In genomic region chr12:105034130-105034769, GRCm38 (mm10) we compare ENCODE assay signal across 8 mouse cellular contexts. TPM values are rescaled to one million over a fixed set of nuclear protein-coding genes. Genes with fewer than 3 reads are reported as not detected.
DNase-seq lines count a peak whose midpoint lies in the region; ATAC-seq and TF ChIP-seq lines count a peak whose summit lies in the region.

No protein-coding gene starts in this region.

- H3K27ac ChIP-seq in kidney, embryonic 16.5 days (ENCODE audit: low read length) = no peak overlapping the region
- no peak overlapping the region for H3K27ac ChIP-seq in limb, embryonic 15.5 days
- no peak overlapping the region for H3K27ac ChIP-seq in small intestine, adult 2 months (ENCODE audit: insufficient read depth, low read depth, low read length)

- ATAC-seq in kidney, embryonic 16.5 days (ENCODE audit: low FRiP score, low TSS enrichment) = no peak
- ATAC-seq in erythroid progenitor cell, adult 5-6 weeks (replicated peaks; ENCODE audit: low FRiP score, poor library complexity, severe bottlenecking) = peak; percentile 53
- no peak for ATAC-seq in limb, embryonic 15.5 days (ENCODE audit: insufficient number of reproducible peaks, low FRiP score, low TSS enrichment, low read depth)
- no peak for ATAC-seq in CD4-positive, CD25-positive, alpha-beta regulatory T cell, adult 4 months

- H3K4me3 ChIP-seq in kidney, embryonic 16.5 days (ENCODE audit: low read length) = peak overlapping the region; percentile 94
- peak overlapping the region; percentile 89; the same call in 1 of the 2 replicates for H3K4me3 ChIP-seq in limb, embryonic 15.5 days
- 0 out of 2 replicates have a peak overlapping the region, but pooled peaks have one; percentile 3 for H3K4me3 ChIP-seq in small intestine, adult 2 months (ENCODE audit: low read depth, low read length)

- TF ChIP-seq POLR2A in small intestine, adult 2 months (IDR thresholded peaks at IDR 0.05; ENCODE audit: low read depth, low read length) = no peak

- no peak for DNase-seq in kidney, adult 8-10 months
- no peak for DNase-seq in left cerebral cortex, adult 11 months (ENCODE audit: low spot score)
- DNase-seq in layer of hippocampus, postnatal 25 days (ENCODE audit: extremely low spot score in 1 of 2, low spot score in 1 of 2) = no peak

- TF ChIP-seq CTCF in small intestine, adult 2 months (IDR thresholded peaks at IDR 0.05; ENCODE audit: extremely low read depth, insufficient read length, insufficient replicate concordance, low read depth, low read length) = no peak

- H3K27me3 ChIP-seq in kidney, embryonic 16.5 days (ENCODE audit: insufficient read depth, low read length) = no peaks in the 10 kb centered on the region
- H3K27me3 ChIP-seq in limb, embryonic 15.5 days = no peaks in the 10 kb centered on the region
- no peaks in the 10 kb centered on the region for H3K27me3 ChIP-seq in small intestine, adult 2 months (ENCODE audit: control insufficient read depth, insufficient read depth, low read length)

- H3K36me3 ChIP-seq in kidney, embryonic 16.5 days (ENCODE audit: insufficient read depth, low read length) = peaks cover 12% of the 10 kb centered on the region; the same call in 1 of the 2 replicates
- H3K36me3 ChIP-seq in limb, embryonic 15.5 days = peaks cover 18% of the 10 kb centered on the region
- H3K36me3 ChIP-seq in small intestine, adult 2 months (ENCODE audit: control insufficient read depth, insufficient read depth, low read length) = peaks cover 4% of the 10 kb centered on the region; the same call in 1 of the 2 replicates

- peak overlapping the region; percentile 69 for H3K4me2 ChIP-seq in kidney, embryonic 16.5 days (replicated peaks; ENCODE audit: low read depth, low read length)
- peak overlapping the region; percentile 84; the same call in 1 of the 2 replicates for H3K4me2 ChIP-seq in limb, embryonic 15.5 days

- peaks cover 31% of the 10 kb centered on the region for H3K4me1 ChIP-seq in kidney, embryonic 16.5 days (ENCODE audit: insufficient read depth, low read length)
- H3K4me1 ChIP-seq in limb, embryonic 15.5 days = peaks cover 34% of the 10 kb centered on the region
- H3K4me1 ChIP-seq in small intestine, adult 2 months (ENCODE audit: control insufficient read depth, insufficient read depth, insufficient read length, low read length) = peaks cover 32% of the 10 kb centered on the region

- no peaks in the 10 kb centered on the region for H3K9me3 ChIP-seq in kidney, embryonic 16.5 days (ENCODE audit: low read length)
- no peaks in the 10 kb centered on the region for H3K9me3 ChIP-seq in limb, embryonic 15.5 days

- 72% methylated on average over 14 of the region's 14 CpGs for WGBS in kidney, embryonic 16.5 days
- 75% methylated on average over 14 of the region's 14 CpGs for WGBS in limb, embryonic 15.5 days
- 48% methylated on average over 14 of the region's 14 CpGs for WGBS in small intestine, adult 2 months

- H3K9ac ChIP-seq in kidney, embryonic 16.5 days (replicated peaks; ENCODE audit: low read length) = 0 out of 2 replicates have a peak overlapping the region, but pooled peaks have one; percentile 74
- H3K9ac ChIP-seq in limb, embryonic 15.5 days = peak overlapping the region; percentile 75; the same call in 1 of the 2 replicates

RNA-seq across cellular contexts. Expression of gene Glrx5, which starts 1.8 kb away (rescaled TPM):
- polyA plus RNA-seq in kidney, embryonic 16.5 days (2015; fragmentation: Nextera tagmentation; extraction: Ambion mirVana) = 162 and 174 TPM in 2 replicates
- 285 and 316 TPM in 2 replicates for total RNA-seq in erythroid progenitor cell, adult 5-6 weeks (2015; ENCODE audit: low replicate concordance)
- total RNA-seq in erythroid progenitor cell, adult 5-6 weeks (2017; ENCODE audit: low replicate concordance) = 129 and 154 TPM in 2 replicates
- 129 and 134 TPM in 2 replicates for polyA plus RNA-seq in limb, embryonic 15.5 days (2015; fragmentation: Nextera tagmentation; extraction: Ambion mirVana)
- polyA plus RNA-seq in small intestine, adult 2 months (2012; rRNA removed) = 74.3 and 82.0 TPM in 2 replicates
- polyA plus RNA-seq in CD4-positive, CD25-positive, alpha-beta regulatory T cell, adult 4 months (2017; shearing (Covaris generic)) = 1 to 10 TPM; 3.3 to 8.5 TPM
- total RNA-seq in layer of hippocampus, postnatal 25 days (2021) = 10 to 100 TPM; 54.8 to 57.2 TPM

RNA-seq across cellular contexts. Expression of gene Syne3, which starts 24.6 kb away (rescaled TPM):
- 0.51 and 1.1 TPM in 2 replicates for polyA plus RNA-seq in kidney, embryonic 16.5 days (2015; fragmentation: Nextera tagmentation; extraction: Ambion mirVana)
- total RNA-seq in erythroid progenitor cell, adult 5-6 weeks (2015; ENCODE audit: low replicate concordance) = 19.7 and 20.9 TPM in 2 replicates
- 29.5 and 46.1 TPM in 2 replicates for total RNA-seq in erythroid progenitor cell, adult 5-6 weeks (2017; ENCODE audit: low replicate concordance)
- 3.3 and 4.0 TPM in 2 replicates for polyA plus RNA-seq in limb, embryonic 15.5 days (2015; fragmentation: Nextera tagmentation; extraction: Ambion mirVana)
- 0.88 and 1.3 TPM in 2 replicates for polyA plus RNA-seq in small intestine, adult 2 months (2012; rRNA removed)
- 1 to 10 TPM; 1.6 to 5.5 TPM for polyA plus RNA-seq in CD4-positive, CD25-positive, alpha-beta regulatory T cell, adult 4 months (2017; shearing (Covaris generic))
- 1 to 10 TPM; 1.2 to 1.3 TPM for total RNA-seq in layer of hippocampus, postnatal 25 days (2021)

Comparison
In these comparisons a context has a peak if more than half of its experiments do, and no peak if none do; other contexts are left out.
1. H3K4me3 ChIP-seq: peak in every context shown above with its lines; median percentile 94 in kidney, embryonic 16.5 days; 89 in limb, embryonic 15.5 days; 3 in small intestine, adult 2 months.